Mouse (Mus musculus) heart, postnatal 0 days (tissue): ENCODE results near the gene Slc44a3.

Experiments used
- CTCF ChIP-seq: IDR thresholded peaks from 2 replicates; pipeline ENCODE4 v1.5.1; 2016; ENCODE audit warnings: antibody characterized with exemption, control low read depth, low read depth
- EP300 ChIP-seq: IDR thresholded peaks from 2 replicates; pipeline ENCODE4 v1.6.1; 2016; ENCODE audit warnings: antibody characterized with exemption, low read depth

DNA sequence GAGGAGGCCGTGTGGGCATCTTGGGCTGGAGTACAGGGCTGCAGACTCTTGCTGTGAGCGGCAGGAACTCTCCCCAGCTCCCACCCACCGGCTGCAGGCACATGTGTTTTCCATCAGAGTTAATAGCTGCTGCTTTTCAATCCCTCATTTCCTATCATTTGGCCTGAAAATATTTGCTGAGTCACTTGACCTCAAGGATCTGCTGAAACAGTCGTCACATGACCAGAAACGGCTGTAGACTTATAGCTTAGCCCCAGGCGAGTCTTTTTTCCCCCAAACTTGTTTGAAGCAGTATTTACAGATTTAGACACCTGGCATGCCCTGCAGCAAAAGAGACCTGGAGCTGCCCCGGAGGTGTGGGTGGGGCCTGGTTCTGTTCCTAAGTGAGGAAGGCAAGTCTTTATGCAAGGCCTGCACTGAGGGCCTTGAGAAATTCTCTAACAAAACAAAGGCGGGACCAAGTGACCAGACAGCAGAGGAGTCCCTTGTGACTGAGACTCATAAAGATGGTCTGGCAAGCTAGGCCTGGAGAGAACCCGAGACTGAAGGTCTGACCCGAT lies 44.9 kb upstream of the Slc44a3 start:
- TF ChIP-seq CTCF (no peak), EP300 (no peak)
